Mouse (Mus musculus) stomach, postnatal 0 days (tissue): ENCODE measurements around the gene Frrs1.

ENCODE experiments used
- CTCF ChIP-seq: IDR thresholded peaks from 2 replicates; pipeline ENCODE4 v1.5.1; 2016; ENCODE audit warnings: antibody characterized with exemption, low read depth, mild to moderate bottlenecking, moderate library complexity
- EP300 ChIP-seq: optimal IDR thresholded peaks from 2 replicates; pipeline ENCODE3; 2016; ENCODE audit warnings: antibody characterized with exemption

GRCm38 (mm10) chr3:116928994-116929393 is 69.7 kb downstream of the Frrs1 start:
- no peak for TF ChIP-seq CTCF
- TF ChIP-seq EP300 = no peak
